Mouse (Mus musculus) megakaryocyte, embryonic 14.5 days (primary cell): ENCODE results near the gene Nap1l4.

Experiments
- FLI1 ChIP-seq: IDR thresholded peaks from 2 replicates; pipeline ENCODE4 v1.6.1; 2012; ENCODE audit warnings: low read length, inconsistent platforms, mixed read lengths
- GATA1 ChIP-seq: IDR thresholded peaks from 3 replicates; pipeline ENCODE4 v1.6.1; 2012; ENCODE audit warnings: mixed read lengths, low read length, inconsistent platforms, borderline replicate concordance

- TF ChIP-seq GATA1 (no peak), FLI1 (no peak)
Measured at GRCm38 (mm10) chr7:143489735-143490134, 59.2 kb downstream of the Nap1l4 start.
